Mouse (Mus musculus): ENCODE measurements around the gene Dnmbp. TPM values are rescaled to one million over a fixed set of nuclear protein-coding genes. Genes with fewer than 3 reads are reported as not detected.
"Not testable (repeated sequence)": the region's sequence is repeated elsewhere in the genome, so short reads cannot be mapped to it uniquely, and the experiment has no call there.

The Dnmbp gene
- total RNA-seq, 1 experiment from 2014 or later: 17.4 TPM

DNA sequence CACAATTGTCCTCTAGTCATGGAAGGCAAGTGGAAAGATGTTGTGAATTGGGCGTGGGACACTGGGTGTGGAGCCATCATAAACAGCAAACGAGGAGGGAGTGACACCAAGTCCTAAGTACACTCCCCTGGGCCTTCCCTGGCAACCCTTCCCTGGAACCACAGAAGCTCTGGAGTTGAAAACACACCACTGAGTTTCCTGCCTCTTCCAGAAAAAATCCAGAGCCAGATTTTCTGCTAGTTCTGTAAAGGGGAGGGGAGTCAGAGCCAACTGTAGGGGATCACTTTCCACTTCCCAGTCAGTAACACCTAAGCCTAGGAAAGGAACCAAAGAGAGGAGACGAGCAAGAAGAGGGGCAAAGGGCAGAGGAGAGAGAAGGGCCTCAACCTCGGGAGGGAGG, 17.4 kb upstream of the Dnmbp start:
- no peak for ATAC-seq (replicated peaks in 1 of 2; ENCODE audit: insufficient read depth in 1 of 2, low FRiP score in 2 of 2, low TSS enrichment in 1 of 2, low read depth in 1 of 2, poor library complexity in 2 of 2, severe bottlenecking in 2 of 2)

DNA sequence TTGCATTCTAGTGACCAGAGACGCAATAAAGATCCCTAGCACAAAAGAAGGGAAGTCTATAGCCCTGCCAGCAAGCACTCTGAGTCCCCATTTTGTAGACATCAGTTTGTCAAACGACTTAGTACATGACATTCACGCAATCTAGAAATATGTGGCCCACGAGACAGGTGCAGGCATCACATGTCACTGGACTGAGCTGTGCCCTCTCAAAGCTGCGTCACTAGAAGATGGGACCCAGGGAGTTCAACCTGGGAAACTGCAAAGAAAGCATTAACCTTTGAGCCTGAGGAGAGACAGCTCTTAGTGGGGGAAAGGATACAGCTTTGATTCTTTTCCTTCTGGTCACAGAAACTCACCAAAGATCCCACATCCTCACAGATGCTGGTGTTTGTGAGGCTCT, 15.3 kb upstream of the Dnmbp start:
- ATAC-seq (replicated peaks in 1 of 2; ENCODE audit: insufficient read depth in 1 of 2, low FRiP score in 2 of 2, low TSS enrichment in 1 of 2, low read depth in 1 of 2, poor library complexity in 2 of 2, severe bottlenecking in 2 of 2): no peak

DNA sequence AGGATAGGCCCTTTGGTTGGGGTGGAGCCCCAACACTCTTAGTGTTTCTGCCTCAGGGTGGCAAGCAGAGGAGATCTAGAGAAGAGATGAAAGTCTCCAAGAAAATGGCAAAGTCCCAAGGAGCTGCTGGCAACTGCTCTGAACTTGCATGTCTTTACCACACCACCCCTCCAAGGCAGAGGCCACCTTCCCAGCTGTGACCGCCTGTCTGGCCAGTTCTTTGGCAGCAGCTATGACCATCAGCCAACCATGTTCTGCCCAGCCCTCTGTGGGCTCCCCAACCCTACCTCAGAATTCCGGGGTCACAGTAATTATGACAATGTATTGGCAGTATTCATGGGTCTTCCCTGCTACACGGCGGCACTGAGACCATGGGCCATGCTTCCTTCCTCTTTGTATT, 14.9 kb upstream of the Dnmbp start:
- ATAC-seq (replicated peaks in 1 of 2; ENCODE audit: insufficient read depth in 1 of 2, low FRiP score in 2 of 2, low TSS enrichment in 1 of 2, low read depth in 1 of 2, poor library complexity in 2 of 2, severe bottlenecking in 2 of 2): no peak

- not testable (repeated sequence) for ATAC-seq (replicated peaks in 1 of 2; ENCODE audit: insufficient read depth in 1 of 2, low FRiP score in 2 of 2, low TSS enrichment in 1 of 2, low read depth in 1 of 2, poor library complexity in 2 of 2, severe bottlenecking in 2 of 2)
Measured at GRCm38 (mm10) chr19:43952936-43953335, 12.9 kb upstream of the Dnmbp start.

DNA sequence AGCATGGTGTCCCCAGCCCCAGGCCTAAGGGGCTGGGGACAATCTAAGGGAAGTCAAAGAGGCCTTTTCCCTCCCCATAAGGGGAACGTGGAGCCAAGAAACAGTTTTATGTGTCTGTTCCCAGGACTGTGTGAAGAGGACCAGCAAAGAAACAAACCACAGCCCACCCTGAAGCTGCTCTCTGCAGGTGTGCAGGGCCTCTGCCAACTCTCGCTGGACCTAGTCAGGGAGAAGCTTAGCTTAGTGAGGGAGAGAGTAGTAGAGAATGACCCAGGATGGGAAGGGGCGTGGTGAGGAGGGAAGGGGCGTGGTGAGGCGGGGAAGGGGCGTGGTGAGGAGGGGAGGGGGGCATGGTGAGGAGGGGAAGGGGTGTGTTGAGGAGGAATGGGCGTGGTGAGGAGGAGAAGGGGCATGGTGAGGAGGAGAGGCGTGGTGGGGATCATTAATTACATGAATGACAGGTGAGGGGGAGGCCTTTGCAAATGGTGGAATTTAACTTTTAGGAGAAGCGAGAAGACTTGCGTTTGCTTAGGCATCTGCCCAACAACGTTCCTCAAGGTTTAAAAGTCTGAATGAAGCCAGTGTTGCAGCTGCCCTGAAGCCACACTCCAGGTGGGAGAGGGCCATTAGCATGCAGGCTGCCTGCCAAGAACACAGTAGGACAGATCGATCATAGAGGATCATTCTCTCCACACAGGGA, 9.3 kb upstream of the Dnmbp start:
- no peak for ATAC-seq (replicated peaks in 1 of 2; ENCODE audit: insufficient read depth in 1 of 2, low FRiP score in 2 of 2, low TSS enrichment in 1 of 2, low read depth in 1 of 2, poor library complexity in 2 of 2, severe bottlenecking in 2 of 2)

- ATAC-seq (replicated peaks in 1 of 2; ENCODE audit: insufficient read depth in 1 of 2, low FRiP score in 2 of 2, low TSS enrichment in 1 of 2, low read depth in 1 of 2, poor library complexity in 2 of 2, severe bottlenecking in 2 of 2): no peak
Measured at GRCm38 (mm10) chr19:43944566-43944965, 4.6 kb upstream of the Dnmbp start.

DNA sequence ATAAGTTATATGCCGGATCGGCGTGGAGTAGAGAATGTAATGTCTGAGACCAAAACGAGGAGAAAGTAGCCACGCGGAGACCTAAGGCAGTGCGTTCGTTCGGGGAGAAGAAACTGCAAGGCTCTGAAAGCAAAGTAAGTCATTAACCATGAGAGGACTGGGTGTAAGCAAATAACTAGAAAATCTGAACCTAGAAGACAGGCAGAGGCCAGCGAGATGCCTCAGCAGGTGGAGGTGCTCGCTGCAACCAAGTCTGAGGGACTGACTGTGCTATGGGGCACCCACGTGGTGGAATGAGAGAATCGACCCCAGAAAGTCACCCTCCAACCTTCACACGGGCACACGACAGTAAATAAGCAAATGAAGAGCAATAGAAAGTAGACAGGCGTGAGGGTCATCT, 3.1 kb upstream of the Dnmbp start:
- ATAC-seq (replicated peaks in 1 of 2; ENCODE audit: insufficient read depth in 1 of 2, low FRiP score in 2 of 2, low TSS enrichment in 1 of 2, low read depth in 1 of 2, poor library complexity in 2 of 2, severe bottlenecking in 2 of 2): no peak

GRCm38 (mm10) chr19:43939171-43939768, 721 bp downstream of the Dnmbp start:
- ATAC-seq (replicated peaks in 1 of 2; ENCODE audit: insufficient read depth in 1 of 2, low FRiP score in 2 of 2, low TSS enrichment in 1 of 2, low read depth in 1 of 2, poor library complexity in 2 of 2, severe bottlenecking in 2 of 2): no peak

DNA sequence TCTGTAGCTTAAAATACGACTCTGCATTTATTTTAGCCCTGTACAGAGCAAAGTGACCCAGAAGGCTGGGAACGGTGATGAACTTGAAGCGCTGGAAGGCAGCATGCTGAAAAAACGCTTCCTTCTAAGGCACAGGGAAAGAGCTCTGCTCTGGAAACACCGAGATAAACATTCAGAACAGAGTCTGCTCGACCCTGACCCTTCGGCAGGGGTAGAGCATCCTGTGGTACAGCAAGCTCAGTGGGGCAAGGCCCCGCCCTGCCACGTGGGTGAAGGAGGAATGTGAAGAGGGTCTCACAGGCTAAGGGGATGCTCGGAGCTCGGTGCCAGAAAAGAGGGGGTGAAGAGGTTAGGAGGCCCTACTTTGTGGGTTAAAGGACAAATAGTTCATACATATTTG, 1.6 kb downstream of the Dnmbp start:
- no peak for ATAC-seq (replicated peaks in 1 of 2; ENCODE audit: insufficient read depth in 1 of 2, low FRiP score in 2 of 2, low TSS enrichment in 1 of 2, low read depth in 1 of 2, poor library complexity in 2 of 2, severe bottlenecking in 2 of 2)

- peak; percentile 37 to 39; a peak in 2 of 4 replicates for ATAC-seq (replicated peaks in 1 of 2; ENCODE audit: insufficient read depth in 1 of 2, low FRiP score in 2 of 2, low TSS enrichment in 1 of 2, low read depth in 1 of 2, poor library complexity in 2 of 2, severe bottlenecking in 2 of 2)
Measured at GRCm38 (mm10) chr19:43930926-43931325, 9.1 kb downstream of the Dnmbp start.

DNA sequence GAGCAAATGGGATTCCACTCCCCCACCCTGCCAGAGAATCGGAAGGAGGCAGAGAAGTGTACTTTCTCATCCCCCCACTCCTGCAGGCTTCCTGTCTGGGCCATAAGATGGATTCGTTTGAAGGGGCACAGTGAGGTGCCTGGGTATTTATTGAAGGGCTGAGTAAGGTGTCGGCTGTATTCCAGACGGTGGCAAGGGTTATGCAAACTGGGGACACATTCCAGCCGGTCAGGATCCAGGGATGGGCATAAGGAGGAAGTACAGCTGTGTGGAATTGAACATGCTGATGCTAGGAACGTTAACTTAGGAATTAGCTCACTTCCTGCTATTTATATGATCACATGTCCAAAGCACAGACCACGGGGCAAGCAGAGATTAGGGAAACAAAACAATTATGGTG, 9.6 kb downstream of the Dnmbp start:
- no peak for ATAC-seq (replicated peaks in 1 of 2; ENCODE audit: insufficient read depth in 1 of 2, low FRiP score in 2 of 2, low TSS enrichment in 1 of 2, low read depth in 1 of 2, poor library complexity in 2 of 2, severe bottlenecking in 2 of 2)

DNA sequence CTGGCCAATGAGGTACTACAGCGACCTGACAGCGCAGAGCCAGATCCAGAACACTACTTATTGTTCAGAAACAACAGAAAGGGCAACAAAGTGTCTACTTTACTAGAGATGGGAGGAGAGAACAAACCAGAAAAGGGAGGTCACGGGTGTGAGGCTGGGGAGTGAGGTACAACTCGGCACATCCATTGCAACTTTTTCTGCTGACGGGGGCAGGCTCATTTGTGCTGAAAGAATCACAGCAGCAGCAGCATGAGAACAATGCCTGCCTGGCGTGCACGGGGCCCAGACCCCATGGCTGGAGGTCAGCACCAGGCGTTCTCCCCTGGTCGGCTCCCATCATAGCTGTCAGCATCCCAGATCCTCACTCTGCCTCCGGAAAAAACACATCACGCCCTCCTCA, 10.1 kb downstream of the Dnmbp start:
- ATAC-seq (replicated peaks in 1 of 2; ENCODE audit: insufficient read depth in 1 of 2, low FRiP score in 2 of 2, low TSS enrichment in 1 of 2, low read depth in 1 of 2, poor library complexity in 2 of 2, severe bottlenecking in 2 of 2): no peak

GRCm38 (mm10) chr19:43927967-43928366, 12.0 kb downstream of the Dnmbp start:
- no peak for ATAC-seq (replicated peaks in 1 of 2; ENCODE audit: insufficient read depth in 1 of 2, low FRiP score in 2 of 2, low TSS enrichment in 1 of 2, low read depth in 1 of 2, poor library complexity in 2 of 2, severe bottlenecking in 2 of 2)

GRCm38 (mm10) chr19:43927057-43927456, 12.9 kb downstream of the Dnmbp start:
- no peak for ATAC-seq (replicated peaks in 1 of 2; ENCODE audit: insufficient read depth in 1 of 2, low FRiP score in 2 of 2, low TSS enrichment in 1 of 2, low read depth in 1 of 2, poor library complexity in 2 of 2, severe bottlenecking in 2 of 2)

- ATAC-seq (replicated peaks in 1 of 2; ENCODE audit: insufficient read depth in 1 of 2, low FRiP score in 2 of 2, low TSS enrichment in 1 of 2, low read depth in 1 of 2, poor library complexity in 2 of 2, severe bottlenecking in 2 of 2): peak; percentile 46 to 49; a peak in 3 of 4 replicates
Measured at GRCm38 (mm10) chr19:43926141-43926987, 13.6 kb downstream of the Dnmbp start.

GRCm38 (mm10) chr19:43924361-43924760, 15.6 kb downstream of the Dnmbp start:
- ATAC-seq (replicated peaks in 1 of 2; ENCODE audit: insufficient read depth in 1 of 2, low FRiP score in 2 of 2, low TSS enrichment in 1 of 2, low read depth in 1 of 2, poor library complexity in 2 of 2, severe bottlenecking in 2 of 2): no peak

DNA sequence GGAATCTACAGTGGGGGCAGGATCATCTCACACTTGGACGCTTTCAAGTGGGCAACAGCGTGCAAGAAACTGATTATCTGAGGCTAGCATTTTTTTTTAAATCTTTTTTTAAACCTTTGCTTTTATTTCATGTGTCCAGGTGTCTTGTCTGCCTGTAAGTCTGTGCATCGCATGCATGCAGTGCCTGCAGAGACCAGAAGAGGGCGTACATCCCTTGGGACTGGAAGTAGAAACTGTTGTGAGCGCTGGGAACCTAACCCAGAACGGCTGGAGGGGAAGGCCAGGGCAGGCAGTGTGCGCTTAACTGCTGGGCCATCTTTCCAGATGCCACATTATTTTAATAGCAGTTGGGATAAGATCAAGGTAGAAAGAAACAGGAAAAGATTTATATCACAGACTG, 17.0 kb downstream of the Dnmbp start:
- ATAC-seq (replicated peaks in 1 of 2; ENCODE audit: insufficient read depth in 1 of 2, low FRiP score in 2 of 2, low TSS enrichment in 1 of 2, low read depth in 1 of 2, poor library complexity in 2 of 2, severe bottlenecking in 2 of 2): no peak

DNA sequence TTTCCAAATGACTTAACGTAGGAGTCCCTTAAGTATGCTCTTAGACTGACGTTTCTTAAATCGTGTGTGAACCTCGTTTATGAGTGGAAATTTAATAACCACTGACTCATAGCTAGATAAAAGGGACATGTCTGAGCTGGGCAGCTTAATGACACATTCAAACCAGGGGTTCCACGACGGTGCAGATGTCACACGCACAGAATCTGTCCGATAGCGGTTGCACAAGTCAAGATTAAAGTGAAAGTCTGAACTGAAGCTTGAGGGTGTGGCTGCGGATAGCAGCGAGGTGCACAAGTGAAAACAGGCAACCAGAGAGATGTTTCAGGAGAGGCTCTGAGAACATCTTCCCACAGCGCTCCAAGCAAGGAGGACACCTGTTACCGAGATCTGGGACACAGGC, 18.6 kb downstream of the Dnmbp start:
- 0 out of 4 replicates have a peak, but pooled peaks of 1 of the 2 experiments have one; percentile 18 for ATAC-seq (replicated peaks in 1 of 2; ENCODE audit: insufficient read depth in 1 of 2, low FRiP score in 2 of 2, low TSS enrichment in 1 of 2, low read depth in 1 of 2, poor library complexity in 2 of 2, severe bottlenecking in 2 of 2)

Data from hematopoietic stem cell, adult 5-6 weeks (primary cell).